Comparison of ENCODE assay signal across 10 mouse cellular contexts in genomic region chr11:72037996-72038395, GRCm38 (mm10). TPM values are rescaled to one million over a fixed set of nuclear protein-coding genes. Genes with fewer than 3 reads are reported as not detected.
DNase-seq lines count a peak whose midpoint lies in the region; ATAC-seq and TF ChIP-seq lines count a peak whose summit lies in the region.
"Had no signal": no experiment of that assay in that cellular context is flagged by ENCODE, and none has a peak within 500 bp of the region (broad histone marks: within the 10 kb centered on the region; RNA-seq: fewer than 3 reads in every experiment).

No protein-coding gene starts in this region.

- H3K27me3 ChIP-seq in heart, embryonic 11.5 days (ENCODE audit: control insufficient read depth, insufficient read depth, low read length), result 0 out of 2 replicates have a peak, but pooled peaks cover 8% of the 10 kb centered on the region
- no peaks in the 10 kb centered on the region for H3K27me3 ChIP-seq in ES-Bruce4 (ENCODE audit: control insufficient read depth, insufficient read depth, low read length, poor library complexity, severe bottlenecking)
- H3K27me3 ChIP-seq: midbrain, embryonic 12.5 days had no signal

- peaks cover 28% of the 10 kb centered on the region for H3K4me1 ChIP-seq in heart, embryonic 11.5 days (ENCODE audit: control insufficient read depth, insufficient read depth, low read length)
- peaks cover 3% of the 10 kb centered on the region for H3K4me1 ChIP-seq in ES-Bruce4 (ENCODE audit: control insufficient read depth, insufficient read depth, low read length)

- TF ChIP-seq POLR2A in ES-Bruce4 (IDR thresholded peaks at IDR 0.05; ENCODE audit: insufficient read depth, low read length), result no peak

- H3K9me3 ChIP-seq in heart, embryonic 11.5 days (replicated peaks; ENCODE audit: control insufficient read depth, low read length), result no peaks in the 10 kb centered on the region
- H3K9me3 ChIP-seq in ES-Bruce4 (replicated peaks; ENCODE audit: control insufficient read depth, insufficient read depth, low read length, poor library complexity, severe bottlenecking), result no peaks in the 10 kb centered on the region
- H3K9me3 ChIP-seq: embryonic facial prominence, embryonic 13.5 days; midbrain, embryonic 12.5 days had no signal

- no peak for TF ChIP-seq EP300 in ES-Bruce4 (IDR thresholded peaks at IDR 0.05; ENCODE audit: insufficient read depth, low read depth, low read length)

- peak; percentile 57 for TF ChIP-seq CTCF in ES-Bruce4 (IDR thresholded peaks at IDR 0.05; ENCODE audit: low read depth, low read length)

- no peak overlapping the region for H3K27ac ChIP-seq in heart, embryonic 11.5 days (ENCODE audit: low read depth, low read length)
- H3K27ac ChIP-seq in ES-Bruce4 (ENCODE audit: insufficient read depth, low read length), result no peak overlapping the region
- H3K27ac ChIP-seq: embryonic facial prominence, embryonic 13.5 days; midbrain, embryonic 12.5 days had no signal

- DNase-seq in heart, adult 9 months (ENCODE audit: low spot score in 2 of 2), result peak; percentile 23 to 50
- DNase-seq in c-Kit-positive CD71-positive TER-119-positive erythroid progenitor cells, embryonic 14.5 days (ENCODE audit: low spot score), result peak; percentile 51
- peak; percentile 63 for DNase-seq in gastrocnemius, postnatal 14 days
- peak; percentile 82 for DNase-seq in left cerebral cortex, postnatal 25 days (ENCODE audit: low spot score in 2 of 2)
- DNase-seq in retina, adult 2 months (ENCODE audit: low read depth, low spot score), result peak; percentile 77
- DNase-seq in thymus, postnatal 25 days, result peak; percentile 77

- 2% methylated on average over 4 of the region's 4 CpGs for WGBS in heart, embryonic 11.5 days (ENCODE audit: insufficient replicate concordance)

- no peak overlapping the region for H3K4me2 ChIP-seq in heart, embryonic 11.5 days
- H3K4me2 ChIP-seq: embryonic facial prominence, embryonic 13.5 days; midbrain, embryonic 12.5 days had no signal

- no peak overlapping the region for H3K4me3 ChIP-seq in heart, embryonic 11.5 days (ENCODE audit: low read depth, low read length)
- H3K4me3 ChIP-seq in ES-Bruce4 (ENCODE audit: low read depth, low read length), result no peak overlapping the region
- H3K4me3 ChIP-seq: embryonic facial prominence, embryonic 13.5 days; midbrain, embryonic 12.5 days had no signal

- no peak overlapping the region for H3K9ac ChIP-seq in heart, embryonic 11.5 days (ENCODE audit: low read depth, low read length)
- H3K9ac ChIP-seq in ES-Bruce4 (ENCODE audit: low read depth, poor library complexity, severe bottlenecking), result no peak overlapping the region
- H3K9ac ChIP-seq: embryonic facial prominence, embryonic 13.5 days; midbrain, embryonic 12.5 days had no signal

- intact Hi-C loops in gastrocnemius, postnatal 14 days (cut with DNase I; ENCODE audit: low total_unique reads), result loop anchor here (5.0 kb wide), 1 partner anchor 691 kb away; no protein-coding TSS in a partner anchor
- intact Hi-C loops in left cerebral cortex, postnatal 25 days (cut with DNase I), result loop anchor here (2.0 kb wide), 1 partner anchor 693 kb away; no protein-coding TSS in a partner anchor

- no peak for ATAC-seq in heart, embryonic 11.5 days (replicated peaks; ENCODE audit: insufficient number of reproducible peaks, low FRiP score, low TSS enrichment)

- no peaks in the 10 kb centered on the region for H3K36me3 ChIP-seq in heart, embryonic 11.5 days (ENCODE audit: control insufficient read depth, insufficient read depth, low read length)
- no peaks in the 10 kb centered on the region for H3K36me3 ChIP-seq in ES-Bruce4 (ENCODE audit: control insufficient read depth, insufficient read depth, low read length, poor library complexity, severe bottlenecking)
- H3K36me3 ChIP-seq: embryonic facial prominence, embryonic 13.5 days; midbrain, embryonic 12.5 days had no signal

RNA-seq across cellular contexts. Expression of gene Aipl1, which starts 0.7 kb away (rescaled TPM):
- 0.34 and 0.52 TPM in 2 replicates for polyA plus RNA-seq in heart, embryonic 11.5 days (2014; fragmentation: Nextera tagmentation; extraction: Ambion mirVana)
- 1.1 and 1.3 TPM in 2 replicates for polyA plus RNA-seq in ES-Bruce4 (2011; ENCODE audit: insufficient read depth, insufficient read length, low read depth, missing spikeins)
- total RNA-seq in gastrocnemius, postnatal 14 days (2021), result under 1 TPM in 1 of 2 experiments, not detected in 1; 0.13 TPM
- total RNA-seq in left cerebral cortex, postnatal 25 days (2021), result under 1 TPM in 1 of 2 experiments, not detected in 1; 0.14 TPM

RNA-seq across cellular contexts. Expression of gene Pimreg, which starts 3.8 kb away (rescaled TPM):
- polyA plus RNA-seq in heart, embryonic 11.5 days (2014; fragmentation: Nextera tagmentation; extraction: Ambion mirVana), result 98.2 and 99.0 TPM in 2 replicates
- 43.6 and 49.3 TPM in 2 replicates for polyA plus RNA-seq in ES-Bruce4 (2011; ENCODE audit: insufficient read depth, insufficient read length, low read depth, missing spikeins)
- 1 to 10 TPM; 3.9 to 5.6 TPM for total RNA-seq in gastrocnemius, postnatal 14 days (2021)
- total RNA-seq in left cerebral cortex, postnatal 25 days (2021), result under 1 TPM; 0.25 to 0.53 TPM
